Mouse (Mus musculus): Measurements from ENCODE around the gene Lingo1. TPM values are rescaled to one million over a fixed set of nuclear protein-coding genes. Genes with fewer than 3 reads are reported as not detected.
A peak's percentile ranks its signal among the peaks of the same experiment; 100 is the strongest.

Lingo1 gene
- polyA plus RNA-seq, 2 experiments: 5.4 to 21.0 TPM

DNA sequence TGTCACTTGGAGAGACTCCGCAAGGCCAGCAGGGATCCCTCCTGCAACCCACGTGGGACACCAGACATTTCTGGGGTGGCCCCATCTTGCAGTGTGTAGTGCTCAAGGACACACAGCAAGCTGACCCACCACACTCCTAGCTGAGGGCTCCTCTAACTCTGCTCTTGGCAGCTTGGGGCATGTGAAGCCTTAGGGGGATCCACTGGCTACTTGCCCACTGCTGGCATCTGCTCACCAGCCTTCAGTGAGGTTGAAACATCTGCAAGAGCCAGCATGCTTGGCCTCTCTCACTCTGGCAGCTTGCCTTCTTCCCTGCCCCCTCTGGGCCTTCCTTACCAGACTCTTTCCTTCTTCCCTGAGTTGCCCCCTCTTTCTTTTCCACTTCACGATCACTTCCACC is 94.9 kb downstream of the Lingo1 start:
- TF ChIP-seq POLR2A (IDR thresholded peaks at IDR 0.05; ENCODE audit: borderline replicate concordance, extremely low read depth, insufficient read depth, insufficient read length): no peak
- no peak overlapping the region for H3K9ac ChIP-seq (ENCODE audit: low read depth, low read length, severe bottlenecking)
- H3K27ac ChIP-seq (replicated peaks; ENCODE audit: low read depth, low read length): no peak overlapping the region
- H3K4me2 ChIP-seq (replicated peaks; ENCODE audit: low read depth, low read length, severe bottlenecking): no peak overlapping the region
- no peaks in the 10 kb centered on the region for H3K36me3 ChIP-seq (ENCODE audit: control insufficient read depth, insufficient read depth, low read length)
- peak; percentile 77 for DNase-seq (ENCODE audit: low spot score)
- no peak for ATAC-seq (ENCODE audit: low FRiP score, low read depth)
- H3K4me1 ChIP-seq (ENCODE audit: control insufficient read depth, insufficient read depth, low read length): peaks cover 9% of the 10 kb centered on the region; the same call in 1 of the 2 replicates
- no peak overlapping the region for H3K4me3 ChIP-seq (replicated peaks; ENCODE audit: low read length)
- no peaks in the 10 kb centered on the region for H3K27me3 ChIP-seq (ENCODE audit: control insufficient read depth, insufficient read depth, low read length)
- WGBS: 40% methylated on average over 2 of the region's 3 CpGs
- no peaks in the 10 kb centered on the region for H3K9me3 ChIP-seq (ENCODE audit: control insufficient read depth, low read length)

GRCm38 (mm10) chr9:56700866-56701265 is 95.4 kb downstream of the Lingo1 start:
- H3K27me3 ChIP-seq (ENCODE audit: control insufficient read depth, insufficient read depth, low read length): no peaks in the 10 kb centered on the region
- no peak overlapping the region for H3K4me2 ChIP-seq (replicated peaks; ENCODE audit: low read depth, low read length, severe bottlenecking)
- H3K9me3 ChIP-seq (ENCODE audit: control insufficient read depth, low read length): no peaks in the 10 kb centered on the region
- ATAC-seq (ENCODE audit: low FRiP score, low read depth) (no peak), DNase-seq (ENCODE audit: low spot score) (no peak)
- no peak overlapping the region for H3K27ac ChIP-seq (replicated peaks; ENCODE audit: low read depth, low read length)
- 42% methylated on average over 8 of the region's 8 CpGs for WGBS
- no peak overlapping the region for H3K4me3 ChIP-seq (replicated peaks; ENCODE audit: low read length)
- no peaks in the 10 kb centered on the region for H3K36me3 ChIP-seq (ENCODE audit: control insufficient read depth, insufficient read depth, low read length)
- no peak overlapping the region for H3K9ac ChIP-seq (ENCODE audit: low read depth, low read length, severe bottlenecking)
- peaks cover 9% of the 10 kb centered on the region; the same call in 1 of the 2 replicates for H3K4me1 ChIP-seq (ENCODE audit: control insufficient read depth, insufficient read depth, low read length)
- TF ChIP-seq POLR2A (IDR thresholded peaks at IDR 0.05; ENCODE audit: borderline replicate concordance, extremely low read depth, insufficient read depth, insufficient read length): no peak

- H3K36me3 ChIP-seq (ENCODE audit: control insufficient read depth, insufficient read depth, low read length): no peaks in the 10 kb centered on the region
- H3K4me1 ChIP-seq (ENCODE audit: control insufficient read depth, insufficient read depth, low read length): peaks cover 9% of the 10 kb centered on the region; the same call in 1 of the 2 replicates
- ATAC-seq (ENCODE audit: low FRiP score, low read depth): no peak
- no peaks in the 10 kb centered on the region for H3K9me3 ChIP-seq (ENCODE audit: control insufficient read depth, low read length)
- WGBS: 42% methylated on average over 7 of the region's 7 CpGs
- no peak overlapping the region for H3K27ac ChIP-seq (replicated peaks; ENCODE audit: low read depth, low read length)
- no peak for TF ChIP-seq POLR2A (IDR thresholded peaks at IDR 0.05; ENCODE audit: borderline replicate concordance, extremely low read depth, insufficient read depth, insufficient read length)
- H3K4me3 ChIP-seq (replicated peaks; ENCODE audit: low read length): no peak overlapping the region
- no peak overlapping the region for H3K9ac ChIP-seq (ENCODE audit: low read depth, low read length, severe bottlenecking)
- no peaks in the 10 kb centered on the region for H3K27me3 ChIP-seq (ENCODE audit: control insufficient read depth, insufficient read depth, low read length)
- no peak for DNase-seq (ENCODE audit: low spot score)
- H3K4me2 ChIP-seq (replicated peaks; ENCODE audit: low read depth, low read length, severe bottlenecking): no peak overlapping the region
These were observed 97.4 kb downstream of the Lingo1 start for GRCm38 (mm10) chr9:56698715-56699370.

DNA sequence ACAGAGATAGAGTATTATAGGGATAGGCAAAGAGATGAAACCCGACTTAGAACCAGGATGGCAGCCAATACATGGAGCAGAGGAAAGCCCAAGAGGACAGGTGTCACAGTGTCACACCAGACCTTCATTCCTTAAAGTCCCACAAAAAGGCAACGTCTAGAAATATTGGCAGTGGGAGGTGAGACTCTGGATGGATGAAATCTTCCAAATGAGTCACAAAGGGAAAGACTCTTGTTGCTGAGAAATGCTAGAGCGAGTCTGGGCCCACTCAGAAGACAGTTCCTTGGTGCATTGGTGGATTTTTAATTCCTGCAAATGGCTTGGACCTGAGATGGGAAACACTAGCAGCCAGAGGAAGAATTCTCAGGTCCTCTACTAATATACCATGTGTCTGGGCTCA is 102.2 kb downstream of the Lingo1 start:
- Histone ChIP-seq H3K9me3 (ENCODE audit: control insufficient read depth, low read length) (no peaks in the 10 kb centered on the region), H3K4me1 (ENCODE audit: control insufficient read depth, insufficient read depth, low read length) (no peaks in the 10 kb centered on the region), H3K4me3 (replicated peaks; ENCODE audit: low read length) (no peak overlapping the region), H3K27me3 (ENCODE audit: control insufficient read depth, insufficient read depth, low read length) (no peaks in the 10 kb centered on the region), H3K27ac (replicated peaks; ENCODE audit: low read depth, low read length) (no peak overlapping the region), H3K4me2 (replicated peaks; ENCODE audit: low read depth, low read length, severe bottlenecking) (no peak overlapping the region), H3K9ac (ENCODE audit: low read depth, low read length, severe bottlenecking) (no peak overlapping the region), H3K36me3 (ENCODE audit: control insufficient read depth, insufficient read depth, low read length) (no peaks in the 10 kb centered on the region)
- no peak for TF ChIP-seq POLR2A (IDR thresholded peaks at IDR 0.05; ENCODE audit: borderline replicate concordance, extremely low read depth, insufficient read depth, insufficient read length)
- 71% methylated on average over 3 of the region's 3 CpGs for WGBS
- DNase-seq (ENCODE audit: low spot score) (no peak), ATAC-seq (ENCODE audit: low FRiP score, low read depth) (no peak)

DNA sequence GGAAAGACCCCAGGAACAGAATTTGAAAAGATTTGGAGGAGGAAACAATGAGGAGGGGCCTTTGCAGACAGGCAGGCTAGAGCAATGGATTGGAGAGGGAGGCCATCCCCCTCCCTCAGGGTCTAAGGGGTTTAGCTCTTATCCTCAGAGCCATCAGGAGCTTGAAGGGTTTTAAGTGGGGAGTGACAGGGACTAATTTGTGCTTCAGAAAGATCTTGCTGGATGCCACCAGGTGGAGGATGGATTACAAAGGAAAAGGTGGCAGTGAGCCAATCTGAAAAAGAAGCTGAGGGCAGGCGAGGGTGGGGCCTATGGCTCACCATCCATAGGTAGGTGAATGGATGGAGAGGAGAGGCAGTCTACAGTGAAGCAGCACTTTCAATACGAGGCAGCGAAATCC is 105.0 kb downstream of the Lingo1 start:
- 0 out of 2 replicates have a peak, but pooled peaks cover 4% of the 10 kb centered on the region for H3K9me3 ChIP-seq (ENCODE audit: control insufficient read depth, low read length)
- DNase-seq (ENCODE audit: low spot score): no peak
- no peak overlapping the region for H3K9ac ChIP-seq (ENCODE audit: low read depth, low read length, severe bottlenecking)
- H3K36me3 ChIP-seq (ENCODE audit: control insufficient read depth, insufficient read depth, low read length): no peaks in the 10 kb centered on the region
- no peak overlapping the region for H3K4me2 ChIP-seq (replicated peaks; ENCODE audit: low read depth, low read length, severe bottlenecking)
- no peak overlapping the region for H3K27ac ChIP-seq (replicated peaks; ENCODE audit: low read depth, low read length)
- peaks cover 13% of the 10 kb centered on the region for H3K4me1 ChIP-seq (ENCODE audit: control insufficient read depth, insufficient read depth, low read length)
- TF ChIP-seq POLR2A (IDR thresholded peaks at IDR 0.05; ENCODE audit: borderline replicate concordance, extremely low read depth, insufficient read depth, insufficient read length): no peak
- WGBS: 84% methylated on average over 3 of the region's 3 CpGs
- H3K4me3 ChIP-seq (replicated peaks; ENCODE audit: low read length): no peak overlapping the region
- no peaks in the 10 kb centered on the region for H3K27me3 ChIP-seq (ENCODE audit: control insufficient read depth, insufficient read depth, low read length)
- no peak for ATAC-seq (ENCODE audit: low FRiP score, low read depth)
